Mouse (Mus musculus) liver, embryonic 14.5 days (tissue): Measurements from ENCODE around the gene Mbnl2.

ENCODE experiments used
- CTCF ChIP-seq: IDR thresholded peaks from 2 replicates; pipeline ENCODE4 v1.5.1; 2016; ENCODE audit warnings: antibody characterized with exemption, low read depth, control low read depth
- EP300 ChIP-seq: IDR thresholded peaks from 2 replicates; pipeline ENCODE4 v1.6.1; 2016; ENCODE audit warnings: antibody characterized with exemption, low read depth

GRCm38 (mm10) chr14:120259426-120259825, 16.0 kb upstream of the Mbnl2 start:
- TF ChIP-seq CTCF (no peak), EP300 (no peak)
